Mouse (Mus musculus) intestine, postnatal 0 days (tissue): ENCODE data around the gene Ccdc24. TPM values are rescaled to one million over a fixed set of nuclear protein-coding genes. Genes with fewer than 3 reads are reported as not detected.

Experiments
- ATAC-seq: fragments of 200-750 bp; cut with Nextera tagmentation; 2 replicates; pipeline ENCODE4 v1.8.0; 2017; ENCODE audit warnings: mild to moderate bottlenecking, moderate TSS enrichment, moderate library complexity
- H3K27ac ChIP-seq: fragments of 300-500 bp; sonication (generic); 2 replicates; pipeline ENCODE4 v1.5.1; 2014; ENCODE audit warnings: mild to moderate bottlenecking, low read depth, low read length, moderate library complexity
- H3K27me3 ChIP-seq: fragments of 300-500 bp; sonication (generic); replicated peaks from 2 replicates; pipeline ENCODE4 v1.6.1; 2014; ENCODE audit warnings: low read length, mixed read lengths; ENCODE audit not compliant: control insufficient read depth, insufficient read depth
- H3K36me3 ChIP-seq: fragments of 300-500 bp; sonication (generic); 2 replicates; pipeline ENCODE4 v1.6.1; 2014; ENCODE audit warnings: mild to moderate bottlenecking, moderate library complexity; ENCODE audit not compliant: control insufficient read depth, insufficient read depth
- H3K4me1 ChIP-seq: fragments of 300-500 bp; sonication (generic); replicated peaks from 2 replicates; pipeline ENCODE4 v1.6.1; 2014; ENCODE audit warnings: antibody characterized with exemption, low read length, mixed read lengths; ENCODE audit not compliant: control insufficient read depth, insufficient read depth
- H3K4me2 ChIP-seq: fragments of 300-500 bp; sonication (generic); replicated peaks from 2 replicates; pipeline ENCODE4 v1.6.1; 2014; ENCODE audit warnings: low read depth, mild to moderate bottlenecking, moderate library complexity
- H3K4me3 ChIP-seq: fragments of 300-500 bp; sonication (generic); 2 replicates; pipeline ENCODE4 v1.5.1; 2014; ENCODE audit warnings: low read depth, low read length
- H3K9ac ChIP-seq: fragments of 300-500 bp; sonication (generic); 2 replicates; pipeline ENCODE4 v1.6.1; 2014; ENCODE audit warnings: mild to moderate bottlenecking, low read depth, low read length
- H3K9me3 ChIP-seq: fragments of 300-500 bp; sonication (generic); 2 replicates; pipeline ENCODE4 v1.6.1; 2016; ENCODE audit warnings: mixed run types; ENCODE audit not compliant: control insufficient read depth
- CTCF ChIP-seq: sonication (generic); IDR thresholded peaks from 2 replicates; pipeline ENCODE4 v1.5.1; 2016; ENCODE audit warnings: low read depth, mild to moderate bottlenecking, control low read depth, antibody characterized with exemption, moderate library complexity
- WGBS: fragments of 180-500 bp; shearing (Covaris S2); extraction: QIAGEN DNeasy Blood & Tissue Kit; methylation state at CpG from one replicate; pipeline ENCODE4 v1.1.7; 2014; 5-methylcytosine and 5-hydroxymethylcytosine counted together
- polyA plus RNA-seq: library from polyadenylated mRNA; unstranded; fragments of >200 nt; fragmentation: Nextera tagmentation; extraction: Ambion mirVana; gene quantifications from 2 replicates; pipeline ENCODE4 v1.2.1, GENCODE M21; 2015

Gene Ccdc24
- polyA plus RNA-seq, 1 experiment from 2014 or later = 0.64 TPM

GRCm38 (mm10) chr4:117828572-117829145 lies 43.7 kb downstream of the Ccdc24 start:
- WGBS = 74% methylated on average over 8 of the region's 8 CpGs
- Histone ChIP-seq H3K27ac (no peak overlapping the region), H3K9ac (no peak overlapping the region), H3K4me3 (no peak overlapping the region), H3K27me3 (no peaks in the 10 kb centered on the region), H3K4me2 (no peak overlapping the region), H3K4me1 (peaks cover 3% of the 10 kb centered on the region; the same call in 1 of the 2 replicates), H3K9me3 (no peaks in the 10 kb centered on the region), H3K36me3 (no peaks in the 10 kb centered on the region)
- ATAC-seq = no peak
- TF ChIP-seq CTCF = no peak

GRCm38 (mm10) chr4:117818032-117818431 lies 54.3 kb downstream of the Ccdc24 start:
- Histone ChIP-seq H3K9ac (no peak overlapping the region), H3K27me3 (no peaks in the 10 kb centered on the region), H3K27ac (no peak overlapping the region), H3K4me3 (no peak overlapping the region), H3K9me3 (no peaks in the 10 kb centered on the region), H3K4me1 (no peaks in the 10 kb centered on the region), H3K4me2 (no peak overlapping the region), H3K36me3 (no peaks in the 10 kb centered on the region)
- ATAC-seq = no peak
- no peak for TF ChIP-seq CTCF
- WGBS = 87% methylated on average over 10 of the region's 10 CpGs

DNA sequence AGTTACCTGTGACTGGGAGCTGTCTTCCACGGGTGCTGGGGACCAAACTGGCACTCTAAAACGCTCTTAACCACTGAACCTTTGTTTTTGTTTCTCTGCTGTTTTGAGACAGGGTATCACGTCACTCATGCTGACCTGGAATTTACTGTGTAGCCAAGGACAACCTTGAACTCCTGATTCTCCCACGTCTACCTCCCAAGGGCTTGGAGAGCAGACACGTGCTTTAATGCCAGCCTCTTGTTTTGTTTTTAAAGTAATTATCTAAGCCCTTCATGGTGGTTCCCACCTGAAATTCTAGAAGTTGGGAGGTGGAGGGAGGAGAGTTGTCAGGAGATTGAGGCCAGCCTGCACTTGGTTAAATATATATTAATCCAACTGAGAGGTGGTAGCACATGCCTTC lies 55.6 kb downstream of the Ccdc24 start:
- TF ChIP-seq CTCF = no peak
- Histone ChIP-seq H3K4me2 (no peak overlapping the region), H3K4me3 (no peak overlapping the region), H3K9me3 (no peaks in the 10 kb centered on the region), H3K27me3 (no peaks in the 10 kb centered on the region), H3K27ac (no peak overlapping the region), H3K9ac (no peak overlapping the region), H3K36me3 (no peaks in the 10 kb centered on the region), H3K4me1 (no peaks in the 10 kb centered on the region)
- WGBS = 71% methylated on average over 5 of the region's 5 CpGs
- no peak for ATAC-seq

Other genes with a start within 250 kb of the Ccdc24 start
- 22.1 and 22.7 TPM in 2 replicates for gene Dmap1, start 190.3 kb downstream of the Ccdc24 start, polyA plus RNA-seq
- not detected in 2 replicates for gene Gm12845, start 148.1 kb downstream of the Ccdc24 start, polyA plus RNA-seq
- gene Klf17, start 106.9 kb downstream of the Ccdc24 start, polyA plus RNA-seq = not detected in 2 replicates
- 4.9 and 5.8 TPM in 2 replicates for gene Slc6a9, start 38.1 kb downstream of the Ccdc24 start, polyA plus RNA-seq
- gene B4galt2, start 10.9 kb upstream of the Ccdc24 start, polyA plus RNA-seq = 8.7 and 8.9 TPM in 2 replicates
- 441 and 442 TPM in 2 replicates for gene Atp6v0b, start 14.8 kb upstream of the Ccdc24 start, polyA plus RNA-seq
- gene Dph2, start 19.5 kb upstream of the Ccdc24 start, polyA plus RNA-seq = 5.0 and 5.5 TPM in 2 replicates
- gene Ipo13, start 42.4 kb upstream of the Ccdc24 start, polyA plus RNA-seq = 15.8 and 18.2 TPM in 2 replicates
- gene Artn, start 57.2 kb upstream of the Ccdc24 start, polyA plus RNA-seq = 1.2 and 1.3 TPM in 2 replicates